Mouse (Mus musculus) 416B (cell line): ENCODE results near the gene Imp4.
"Not testable (repeated sequence)": the region's sequence is repeated elsewhere in the genome, so short reads cannot be mapped to it uniquely, and the experiment has no call there.

ENCODE experiments used
- DNase-seq: peaks from one replicate; pipeline ENCODE4 v3.0.0; 2011; ENCODE audit warnings: low read depth

Imp4 gene

GRCm38 (mm10) chr1:34439215-34439960 is at the start of gene Imp4, which contains the start of gene Ccdc115:
Gene Imp4 (plus strand): TSS chr1:34439851.
Gene Ccdc115 (minus strand): TSS chr1:34439672.
- DNase-seq = peak; percentile 100

- no peak for DNase-seq
Measured at GRCm38 (mm10) chr1:34396321-34396720, 43.3 kb upstream of the Imp4 start.

- no peak for DNase-seq
Measured at GRCm38 (mm10) chr1:34399182-34399953, 40.3 kb upstream of the Imp4 start.

GRCm38 (mm10) chr1:34428466-34428865 is 11.2 kb upstream of the Imp4 start:
- no peak for DNase-seq

GRCm38 (mm10) chr1:34429281-34429680 is 10.4 kb upstream of the Imp4 start:
- DNase-seq = no peak

GRCm38 (mm10) chr1:34430981-34431380 is 8.7 kb upstream of the Imp4 start:
- no peak for DNase-seq

GRCm38 (mm10) chr1:34431431-34431830 is 8.2 kb upstream of the Imp4 start:
- no peak for DNase-seq

GRCm38 (mm10) chr1:34432411-34432775 is 7.3 kb upstream of the Imp4 start:
- no peak for DNase-seq

GRCm38 (mm10) chr1:34432776-34433481 is 6.7 kb upstream of the Imp4 start:
- no peak for DNase-seq

GRCm38 (mm10) chr1:34433891-34434521 is 5.6 kb upstream of the Imp4 start:
- no peak for DNase-seq

GRCm38 (mm10) chr1:34434660-34435160 is 4.9 kb upstream of the Imp4 start:
- DNase-seq = no peak

- DNase-seq = no peak
Measured at GRCm38 (mm10) chr1:34435371-34436120, 4.1 kb upstream of the Imp4 start.

- DNase-seq = no peak
Measured at GRCm38 (mm10) chr1:34436374-34436773, 3.3 kb upstream of the Imp4 start.

- DNase-seq = not testable (repeated sequence)
Measured at GRCm38 (mm10) chr1:34437366-34437765, 2.3 kb upstream of the Imp4 start.

GRCm38 (mm10) chr1:34438381-34439051 is 1.1 kb upstream of the Imp4 start:
- DNase-seq = peak; percentile 36

GRCm38 (mm10) chr1:34439961-34440630 is 445 bp downstream of the Imp4 start:
- DNase-seq = no peak

- DNase-seq = no peak
Measured at GRCm38 (mm10) chr1:34443124-34443523, 3.5 kb downstream of the Imp4 start.

GRCm38 (mm10) chr1:34458431-34458830 is 18.8 kb downstream of the Imp4 start:
- DNase-seq = no peak

- DNase-seq = peak; percentile 81
Measured at GRCm38 (mm10) chr1:34459284-34460060, 19.8 kb downstream of the Imp4 start, which contains the start of gene Ptpn18. Gene Ptpn18 (plus strand): TSS chr1:34459762.
